Mouse (Mus musculus) retina, adult 2 months (tissue): ENCODE data around the gene Spryd3.
"Not testable (repeated sequence)": the region's sequence is repeated elsewhere in the genome, so short reads cannot be mapped to it uniquely, and the experiment has no call there.

ENCODE experiments used
- DNase-seq: peaks from one replicate; pipeline ENCODE4 v3.0.0-alpha.2; 2012; ENCODE audit warnings: low read depth, low spot score

Gene Spryd3

DNA sequence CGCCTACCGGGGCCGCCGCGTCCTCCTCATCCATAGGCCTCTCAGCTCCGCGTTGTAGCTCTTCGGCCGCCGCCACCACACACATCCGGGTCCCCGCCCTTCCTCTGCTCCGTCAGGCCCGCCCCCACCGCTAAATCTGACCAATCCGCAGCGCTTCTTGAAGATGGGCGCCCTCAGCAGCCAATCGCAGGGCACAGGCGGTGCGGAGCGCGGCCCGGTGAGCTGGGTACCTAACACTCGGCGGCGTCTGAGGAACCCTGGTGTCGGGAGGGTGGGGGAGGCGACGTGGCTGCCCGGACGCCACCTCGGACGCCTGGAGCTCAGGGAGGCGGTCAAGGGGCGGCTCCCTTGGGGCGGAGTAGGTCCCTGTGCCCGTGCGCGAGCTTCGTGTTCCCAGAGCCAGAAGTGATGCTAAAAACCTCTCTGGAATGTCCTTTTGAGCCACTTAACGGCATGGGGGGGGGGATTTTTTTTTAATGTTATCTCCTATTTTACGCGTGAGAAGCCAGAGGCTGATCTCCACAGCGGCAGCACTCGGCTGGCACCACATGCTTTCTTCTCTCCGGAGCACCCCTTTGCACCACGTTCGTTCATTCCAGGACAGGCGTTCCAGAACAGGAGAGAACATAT, at the start of gene Spryd3:
TSS of gene Spryd3 (minus strand) at position 106 of the 630 bp plus-strand sequence.
- DNase-seq, result peak; percentile 92

DNA sequence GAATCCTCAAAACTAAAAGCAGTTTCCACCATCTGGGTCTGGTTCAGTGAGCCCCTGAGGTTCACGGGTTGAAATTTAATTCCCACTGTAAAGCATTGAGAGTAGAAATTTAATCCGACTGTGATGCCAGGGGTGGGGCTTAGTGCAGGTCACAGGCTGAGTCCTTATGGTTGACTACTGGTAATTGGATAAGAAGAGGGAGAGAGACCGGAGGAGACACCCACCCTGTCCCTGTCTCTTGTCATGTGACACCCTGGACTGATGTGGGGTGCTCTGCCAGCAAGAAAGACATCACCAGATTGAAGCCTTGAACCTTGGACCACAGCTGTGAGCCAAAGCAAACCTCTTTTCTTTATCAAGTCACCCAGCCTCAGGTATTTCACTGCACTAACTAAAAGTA, 47.0 kb upstream of the Spryd3 start:
- DNase-seq, result peak; percentile 34

DNA sequence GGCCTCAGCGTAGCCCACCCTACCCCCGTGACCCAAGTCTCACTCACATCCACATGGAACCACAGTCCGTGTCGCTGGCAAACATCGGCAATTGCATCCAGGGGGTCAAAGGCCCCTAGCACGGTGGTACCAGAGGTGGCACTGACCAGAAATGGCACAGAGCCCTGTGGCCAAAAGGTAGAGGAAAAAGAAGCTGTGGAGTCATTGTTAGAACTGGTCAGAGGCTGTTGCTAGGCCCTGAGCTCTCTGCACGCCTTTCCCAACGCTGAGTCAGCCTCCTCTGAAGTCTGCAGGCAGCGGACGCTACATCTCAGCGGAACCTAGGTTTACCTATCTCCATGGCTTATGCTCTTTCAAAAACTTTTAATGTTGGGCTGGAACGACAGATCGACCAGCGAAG, 43.9 kb upstream of the Spryd3 start:
- no peak for DNase-seq

DNA sequence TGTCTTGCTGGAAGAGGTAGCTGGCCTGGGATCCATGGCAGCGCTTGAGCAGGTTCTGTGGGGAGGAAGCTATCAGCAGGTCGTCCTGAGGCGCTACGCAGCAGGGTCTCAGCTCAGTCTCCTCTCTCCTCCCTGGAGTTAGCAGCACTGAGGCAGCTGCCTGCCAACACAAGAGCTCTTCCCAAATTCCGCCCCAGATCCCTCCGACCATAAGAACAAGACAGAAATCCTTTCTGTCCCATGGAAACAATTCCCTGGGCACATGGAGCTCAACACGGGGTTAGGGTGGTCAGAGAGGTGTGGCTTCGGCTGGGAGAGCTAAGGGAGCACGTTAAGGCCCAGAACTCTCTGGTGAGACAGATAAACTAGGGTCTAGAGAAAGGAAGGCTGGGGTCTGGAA, 43.1 kb upstream of the Spryd3 start:
- DNase-seq, result no peak

DNA sequence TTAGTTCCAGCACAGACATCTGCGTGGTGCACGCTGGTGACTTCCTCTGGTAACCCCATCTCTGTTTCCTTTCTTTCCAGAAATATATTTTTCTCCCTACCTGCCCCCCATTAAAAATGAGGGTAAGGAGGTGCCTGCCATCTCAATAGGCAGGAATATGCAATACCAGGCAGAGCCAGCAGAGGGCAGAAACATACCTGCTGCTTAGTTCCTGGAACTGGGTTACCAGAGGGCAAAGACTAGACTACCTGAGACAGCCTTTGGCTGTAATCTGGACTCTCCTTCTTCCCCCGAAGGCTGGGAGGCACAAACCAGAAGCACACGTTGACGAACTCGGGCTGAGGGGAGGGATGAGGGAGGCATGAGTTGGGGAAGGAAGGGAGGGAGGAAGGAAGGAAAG, 42.2 kb upstream of the Spryd3 start:
- peak; percentile 60 for DNase-seq

DNA sequence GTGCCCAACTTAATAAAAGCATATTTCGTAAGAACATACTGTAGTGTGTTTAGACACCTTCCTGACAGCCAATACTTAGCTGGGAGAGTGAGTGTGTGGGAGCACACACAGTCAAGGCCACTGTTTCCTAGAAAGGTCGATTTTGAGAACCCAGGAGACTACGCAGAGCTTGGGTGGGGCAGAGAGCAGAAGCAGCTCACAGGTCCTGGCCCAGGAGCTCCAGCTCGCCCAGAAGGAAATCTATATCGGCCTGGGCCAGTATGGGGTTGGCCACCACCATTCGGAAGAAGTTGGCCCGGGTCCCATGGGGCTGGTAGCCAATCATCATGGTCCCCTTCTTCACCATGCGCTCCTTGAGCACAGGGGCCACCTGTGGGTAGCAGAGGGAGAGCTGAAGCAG, 41.4 kb upstream of the Spryd3 start:
- DNase-seq, result no peak

DNA sequence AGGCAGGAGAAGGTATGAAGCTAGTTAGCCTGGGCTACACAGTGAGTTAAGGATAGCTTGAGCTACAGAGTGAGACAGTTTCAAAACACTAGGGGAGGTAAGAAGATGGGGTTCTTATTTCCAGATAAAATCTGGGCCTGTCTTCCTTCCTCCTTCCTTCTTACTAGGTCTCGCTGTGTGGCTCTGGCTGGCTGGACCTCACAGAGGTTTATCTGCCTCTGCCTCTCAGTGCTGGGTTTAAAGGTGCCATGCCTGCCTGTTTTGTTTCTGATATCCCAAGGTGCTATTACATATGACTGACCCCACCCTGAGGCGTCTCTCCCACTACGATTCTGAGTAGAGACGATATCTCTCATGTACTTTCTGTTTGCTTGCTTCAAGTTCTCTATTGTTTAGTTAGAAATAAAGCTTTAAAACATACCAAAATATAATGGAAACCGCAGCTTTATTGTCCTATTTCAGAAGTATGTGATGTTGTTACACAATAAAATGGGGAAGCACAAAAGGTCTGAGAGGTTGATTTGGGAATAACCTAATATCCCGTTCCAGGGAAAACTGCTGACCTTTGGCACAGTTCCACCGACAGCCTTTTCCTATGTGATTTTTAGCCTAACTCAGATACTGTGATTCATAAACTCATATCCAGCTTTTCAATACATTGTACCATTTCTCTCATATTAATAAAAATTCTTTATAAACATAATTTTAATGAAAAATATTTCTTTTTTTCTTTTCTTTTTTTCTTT, 40.7 kb upstream of the Spryd3 start:
- no peak for DNase-seq

DNA sequence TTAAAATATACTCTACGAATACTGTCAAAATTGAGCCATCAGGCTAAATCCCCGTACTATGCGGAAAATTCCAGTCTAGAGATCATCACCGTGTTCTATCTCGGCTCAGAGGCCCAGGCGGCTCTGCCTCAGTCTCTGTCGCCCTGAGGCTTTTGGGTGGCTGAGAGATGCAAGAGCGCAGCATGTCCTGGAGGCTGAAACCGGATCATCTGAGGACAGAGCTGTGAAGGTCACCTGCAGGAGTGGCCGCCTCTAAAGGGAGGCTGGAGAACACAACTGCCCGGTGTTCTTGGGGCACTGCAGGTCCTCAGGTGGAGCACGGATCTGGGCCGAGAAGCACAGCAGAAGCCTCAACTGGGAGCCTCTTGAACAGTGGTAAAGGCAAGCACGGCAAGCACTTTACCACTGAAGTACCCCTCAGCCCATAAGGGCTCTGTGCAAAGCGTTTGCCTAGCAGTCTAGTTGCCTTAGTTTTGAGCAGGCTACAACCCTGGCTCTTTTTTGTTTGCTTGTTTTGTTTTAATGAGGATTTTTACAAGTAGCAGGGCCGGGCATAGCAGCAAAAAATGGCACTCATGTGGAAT, 39.8 kb upstream of the Spryd3 start:
- no peak for DNase-seq

DNA sequence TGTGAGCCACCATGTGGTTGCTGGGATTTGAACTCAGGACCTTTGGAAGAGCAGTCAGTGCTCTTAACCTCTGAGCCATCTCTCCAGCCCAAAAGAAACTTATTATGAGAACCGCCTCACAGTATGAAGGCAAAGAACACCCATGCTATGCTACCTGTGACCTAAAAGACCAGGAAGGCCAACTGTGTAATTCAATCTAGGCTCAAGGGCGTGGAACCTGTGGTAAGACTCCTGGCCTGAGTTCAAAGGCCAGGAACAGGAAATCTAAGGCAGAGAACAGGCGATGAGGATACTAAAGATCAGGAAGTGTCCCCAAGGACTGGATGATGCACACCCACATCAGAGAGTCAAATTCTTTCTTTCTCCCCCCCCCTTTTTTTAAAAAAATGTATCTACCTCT, 37.5 kb upstream of the Spryd3 start:
- no peak for DNase-seq

DNA sequence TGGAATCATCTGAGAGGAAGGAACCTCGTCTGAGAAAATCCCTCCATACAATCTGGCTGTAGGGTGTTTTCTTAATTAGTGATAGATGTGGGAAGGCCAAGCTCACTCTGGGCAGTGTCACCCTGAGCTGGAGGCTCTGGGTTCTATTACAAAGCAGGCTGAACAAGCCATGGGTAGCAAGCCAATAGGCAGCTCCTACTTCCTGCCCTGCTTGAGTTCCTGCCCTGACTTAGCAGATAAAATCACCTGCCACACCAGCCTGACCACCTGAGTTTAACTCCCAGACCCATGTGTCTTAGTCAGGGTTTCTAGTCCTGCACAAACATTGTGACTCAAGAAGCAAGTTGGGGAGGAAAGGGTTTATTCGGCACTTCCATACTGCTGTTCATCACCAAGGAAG, 33.0 kb upstream of the Spryd3 start:
- DNase-seq, result no peak

DNA sequence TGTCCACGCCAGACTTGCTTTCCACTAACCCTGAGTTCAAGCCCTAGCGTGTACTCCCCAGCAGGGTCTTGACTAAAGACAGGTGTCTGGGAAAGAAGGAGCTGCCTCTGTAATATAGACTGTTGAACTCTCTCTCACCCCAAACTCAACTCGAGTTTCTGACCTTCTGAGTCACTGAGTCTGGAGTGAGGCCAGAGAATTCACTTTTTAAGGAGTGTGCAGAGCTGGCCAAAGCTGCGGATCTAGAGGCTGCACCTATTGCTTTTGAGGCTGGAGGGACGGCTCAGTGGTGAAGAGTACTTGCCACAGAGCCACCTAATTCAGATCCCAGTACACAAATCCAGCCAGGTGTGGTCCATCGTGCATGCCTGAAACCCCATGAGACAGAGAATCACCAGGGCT, 31.6 kb upstream of the Spryd3 start:
- no peak for DNase-seq

DNA sequence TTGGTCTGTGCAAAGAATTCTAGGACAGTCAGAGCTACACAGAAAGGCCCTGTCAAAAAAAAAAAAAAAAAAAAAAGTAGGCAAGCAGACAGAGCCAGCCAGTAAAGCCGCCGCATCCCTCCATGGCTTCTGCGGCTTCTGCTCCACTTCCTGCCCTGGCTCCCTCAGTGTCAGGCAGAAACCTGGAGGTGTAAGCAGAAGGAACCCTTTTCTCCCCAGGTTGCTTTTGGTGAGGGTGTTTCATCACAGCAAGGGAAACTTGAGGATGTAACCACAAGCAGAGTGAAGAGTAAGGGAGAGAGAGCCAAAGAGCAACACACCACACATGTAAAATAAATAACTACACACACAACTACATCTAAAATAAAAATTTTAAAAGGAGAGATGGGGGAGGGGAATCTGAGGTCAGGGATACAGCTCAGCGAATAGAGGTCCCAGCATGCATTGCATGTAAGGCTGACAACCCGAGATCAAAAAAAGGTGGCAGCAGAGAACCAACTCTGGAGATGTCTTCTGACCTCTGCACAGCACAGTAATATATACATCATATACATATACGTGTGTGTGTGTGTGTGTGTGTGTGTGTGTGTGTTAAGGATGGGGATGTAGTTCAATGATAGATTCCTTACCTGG, 29.6 kb upstream of the Spryd3 start:
- DNase-seq, result no peak

DNA sequence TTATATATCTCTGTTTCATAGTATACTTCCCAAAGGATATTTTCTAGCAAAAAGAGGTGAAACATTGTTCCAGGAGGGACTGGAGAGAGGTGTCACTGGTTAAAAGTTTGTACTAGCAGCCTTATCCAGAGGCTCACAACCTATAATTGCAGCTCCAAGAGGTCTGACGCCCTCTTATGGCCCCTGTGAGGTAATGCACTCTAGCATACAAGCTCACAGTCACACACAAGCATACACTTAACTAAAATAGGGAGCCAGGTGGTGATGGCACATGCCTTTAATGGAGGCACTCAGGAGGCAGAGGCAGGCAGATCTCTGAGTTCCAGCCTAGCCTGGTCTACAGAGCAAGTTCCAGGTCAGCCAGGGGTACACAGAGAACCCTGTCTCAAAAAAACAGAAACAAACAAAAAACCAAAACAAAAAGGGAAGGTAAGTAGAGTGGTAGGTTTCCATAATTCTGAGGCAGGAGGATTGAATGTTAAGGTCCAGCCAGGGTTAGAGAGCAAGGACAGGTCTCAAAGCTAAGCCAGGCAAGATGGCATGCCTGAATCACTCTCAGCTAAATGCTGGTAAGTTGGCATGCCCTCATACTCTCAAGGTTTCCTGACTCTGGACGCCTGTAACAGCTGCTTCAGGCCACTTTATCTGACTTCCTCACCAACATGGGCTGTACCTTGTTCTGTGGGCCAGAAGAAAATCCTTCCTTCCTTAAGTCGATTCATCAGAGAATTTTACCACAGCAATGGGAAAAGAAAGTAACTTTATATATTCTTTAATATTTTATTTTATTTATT, 28.1 kb upstream of the Spryd3 start:
- DNase-seq, result no peak

DNA sequence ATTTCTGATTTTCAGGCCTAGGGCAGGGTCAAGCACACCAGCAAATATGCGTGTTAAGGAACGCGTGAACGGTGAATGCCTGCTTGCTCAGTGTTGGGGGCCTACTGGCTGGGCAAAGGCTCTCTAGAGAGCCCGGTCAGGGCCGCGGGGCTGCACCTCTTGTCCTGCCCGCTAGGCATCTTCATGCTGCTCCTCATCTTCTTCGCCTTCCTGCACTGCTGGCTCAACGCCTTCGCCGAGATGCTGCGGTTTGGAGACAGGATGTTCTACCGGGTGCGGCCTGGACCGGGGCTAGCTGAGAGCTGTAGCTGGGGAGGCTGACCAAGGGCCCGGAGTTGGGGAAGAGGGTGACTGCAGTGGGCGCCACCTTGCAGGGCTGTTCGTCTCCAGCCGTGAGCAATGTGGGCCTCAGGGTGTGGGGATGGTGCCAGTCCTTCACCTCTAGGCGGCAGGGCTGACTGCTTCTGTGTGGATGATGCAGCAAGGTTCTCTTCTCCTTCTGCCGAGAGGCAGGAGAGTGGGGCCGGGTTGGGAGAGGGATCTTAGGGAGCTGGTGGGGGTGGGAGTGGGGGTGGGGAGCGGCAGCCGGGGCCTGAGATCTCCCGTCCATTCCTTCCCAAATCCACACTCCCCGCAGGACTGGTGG, 24.5 kb upstream of the Spryd3 start:
- DNase-seq, result no peak

DNA sequence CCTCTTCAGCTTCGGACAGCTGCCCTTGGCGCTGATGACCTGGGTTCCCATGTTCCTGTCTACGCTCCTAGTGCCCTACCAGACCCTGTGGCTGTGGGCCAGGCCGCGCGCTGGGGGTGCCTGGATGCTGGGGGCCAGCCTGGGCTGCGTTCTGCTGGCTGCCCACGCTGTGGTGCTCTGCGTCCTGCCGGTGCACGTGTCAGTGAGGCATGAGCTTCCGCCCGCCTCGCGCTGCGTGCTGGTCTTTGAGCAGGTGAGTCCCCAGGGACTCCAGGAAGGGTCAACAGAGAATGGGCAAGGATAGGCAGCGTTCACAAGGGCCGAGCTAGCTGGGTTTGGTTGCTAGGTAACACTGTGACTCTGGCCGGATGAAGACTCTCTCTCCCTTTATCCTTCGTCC, 20.8 kb upstream of the Spryd3 start:
- no peak for DNase-seq

DNA sequence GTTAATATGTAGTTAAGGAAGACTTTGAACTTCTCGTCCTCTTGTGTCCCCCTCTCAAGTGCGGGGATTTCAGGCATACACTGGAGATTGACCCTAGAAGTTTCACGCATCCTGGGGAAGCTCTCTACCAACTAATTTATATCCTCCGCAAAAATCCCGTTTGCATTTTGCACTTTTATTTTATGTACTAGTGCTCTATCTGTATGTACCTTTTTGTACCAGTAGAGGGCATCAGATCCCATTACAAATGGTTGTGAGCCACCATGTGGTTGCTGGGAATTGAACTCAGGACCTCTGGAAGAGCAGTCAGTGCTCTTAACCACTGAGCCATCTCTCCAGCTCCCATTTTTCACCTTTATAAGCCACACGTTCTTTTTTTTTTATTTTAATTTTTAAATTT, 19.0 kb upstream of the Spryd3 start:
- not testable (repeated sequence) for DNase-seq

DNA sequence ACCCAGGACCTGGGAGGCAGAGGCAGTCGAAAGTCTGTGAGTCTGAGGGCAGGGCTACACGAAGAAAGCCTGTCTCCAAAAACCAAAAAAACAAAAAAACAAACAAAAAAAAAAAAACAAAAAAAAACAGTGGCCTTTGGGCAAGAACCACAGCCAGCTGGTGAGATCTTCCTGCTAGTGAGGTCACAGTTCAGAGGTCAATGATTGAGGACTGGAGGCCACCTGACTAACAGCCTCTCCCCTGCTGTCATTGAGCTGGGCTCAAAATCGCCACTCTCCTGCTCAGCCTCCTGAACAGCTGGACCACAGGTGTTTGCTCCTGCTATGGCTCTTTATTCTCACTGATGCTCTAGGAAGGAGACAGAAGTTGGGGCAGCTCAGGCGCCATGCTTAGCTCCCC, 16.6 kb upstream of the Spryd3 start:
- DNase-seq, result no peak

DNA sequence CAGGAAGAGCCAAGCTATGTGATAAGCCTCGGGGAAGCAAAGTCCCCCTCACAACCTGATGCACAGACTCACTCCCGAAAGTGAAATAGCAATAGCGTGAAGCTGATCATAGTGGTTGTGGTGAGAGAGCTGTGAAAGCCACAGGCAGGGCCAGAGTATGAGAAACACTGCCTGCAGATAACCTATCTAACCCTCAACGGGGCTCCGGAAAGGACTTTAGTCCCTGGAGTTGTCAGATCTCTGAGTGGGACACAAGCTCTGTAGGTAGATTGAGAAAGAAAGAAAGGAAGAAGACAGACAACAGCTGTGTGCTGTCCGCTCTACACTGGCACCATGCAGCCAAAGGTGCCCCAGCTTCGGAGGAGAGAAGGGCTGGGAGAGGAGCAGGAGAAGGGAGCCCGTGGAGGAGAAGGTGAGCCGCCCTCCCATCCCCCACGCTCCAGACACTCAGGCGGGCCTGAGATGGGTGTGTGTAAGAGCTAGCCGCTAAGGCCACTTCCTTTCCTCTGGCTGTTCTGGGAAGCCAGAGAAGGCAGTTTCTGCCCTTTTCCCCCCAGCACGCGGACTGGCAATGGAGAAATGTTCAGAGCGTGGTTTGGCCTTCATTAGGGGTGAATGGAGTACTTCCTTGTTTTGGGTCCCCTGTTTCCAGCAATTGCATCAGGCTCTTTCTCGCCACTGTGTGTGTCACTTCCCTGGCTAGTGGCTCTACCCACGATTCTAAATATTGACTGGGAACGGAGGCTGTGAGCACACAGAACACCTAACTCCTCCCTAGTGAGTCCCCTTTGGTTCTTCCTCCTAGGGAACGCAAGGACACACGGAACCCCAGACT, 14.5 kb upstream of the Spryd3 start, which contains the start of gene Soat2:
TSS of gene Soat2 (plus strand) at position 226 of the 835 bp plus-strand sequence.
- DNase-seq, result no peak

DNA sequence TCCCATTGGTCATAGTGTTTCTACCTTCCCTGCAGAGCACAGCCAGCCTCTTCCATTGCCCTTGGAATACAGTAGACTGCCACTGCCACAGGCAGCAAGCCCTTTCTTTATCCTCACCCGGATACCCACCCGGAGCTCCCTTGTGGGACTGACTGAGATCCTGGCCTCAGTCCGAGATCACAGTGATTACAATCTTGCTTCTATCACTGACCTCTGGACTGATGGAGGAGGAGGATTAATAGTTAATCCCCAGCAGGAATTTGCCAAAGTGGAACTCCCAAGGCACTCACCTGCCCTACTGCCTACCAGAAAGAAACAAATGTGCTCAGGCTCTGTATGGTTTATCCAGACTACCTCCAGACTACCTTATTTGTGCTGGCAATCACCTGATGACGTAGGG, 13.5 kb upstream of the Spryd3 start:
- no peak for DNase-seq

DNA sequence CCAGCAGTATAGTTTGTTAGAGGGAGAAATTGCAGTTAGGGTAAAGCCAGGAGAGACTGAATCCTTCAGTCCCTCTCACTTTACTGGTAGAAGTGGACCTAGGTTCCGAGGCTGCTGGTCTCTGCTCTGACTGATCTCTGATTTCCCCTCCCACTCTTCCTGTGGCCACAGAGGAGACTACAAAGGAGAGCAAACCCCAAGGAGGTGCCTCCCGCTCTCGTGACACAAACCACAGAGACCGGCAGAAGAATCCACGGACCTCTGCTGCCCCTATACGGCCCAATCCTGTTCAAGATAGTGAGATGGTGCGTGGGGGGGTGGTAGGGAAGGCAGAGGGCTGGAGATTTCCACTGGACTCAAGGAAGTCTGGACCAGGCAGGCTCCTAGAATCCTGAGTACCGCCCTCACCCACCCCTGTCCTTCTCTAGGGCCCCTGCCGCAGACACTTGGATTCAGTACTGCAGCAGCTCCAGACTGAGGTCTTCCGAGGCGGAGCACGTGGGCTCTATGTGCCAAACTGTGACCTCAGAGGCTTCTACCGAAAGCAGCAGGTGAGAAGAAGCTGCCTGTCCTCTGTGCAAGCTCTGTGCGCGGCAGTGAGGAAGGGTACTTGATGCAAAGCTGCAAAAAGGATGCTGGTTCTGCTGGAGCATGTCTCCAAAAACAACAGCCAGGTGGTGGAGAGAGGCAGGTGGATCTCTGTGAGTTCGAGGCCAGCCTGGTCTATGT, 11.8 kb upstream of the Spryd3 start:
- no peak for DNase-seq
